12 mouse cellular contexts compared by ENCODE assay signal in genomic region chr13:35500891-35501290, GRCm38 (mm10).
A peak's percentile ranks its signal among the peaks of the same experiment; 100 is the strongest.
DNase-seq lines count a peak whose midpoint lies in the region; ATAC-seq and TF ChIP-seq lines count a peak whose summit lies in the region.
"Had no signal": no experiment of that assay in that cellular context is flagged by ENCODE, and none has a peak within 500 bp of the region (broad histone marks: within the 10 kb centered on the region; RNA-seq: fewer than 3 reads in every experiment).

No protein-coding gene starts in this region.

- H3K4me3 ChIP-seq in heart, adult 2 months: no peak overlapping the region
- no peak overlapping the region for H3K4me3 ChIP-seq in neural tube, embryonic 14.5 days (ENCODE audit: low read depth, low read length)
- H3K4me3 ChIP-seq: midbrain, embryonic 10.5 days; stomach, embryonic 15.5 days had no signal

- intact Hi-C loops in heart, adult 2 months (cut with DNase I): loop anchor here (10.0 kb wide), 1 partner anchor 116 kb away; no protein-coding TSS in a partner anchor

- peak; percentile 69 for ATAC-seq in frontal cortex, adult (ENCODE audit: low TSS enrichment)
- ATAC-seq in neural tube, embryonic 14.5 days (ENCODE audit: low read depth): no peak

- no peaks in the 10 kb centered on the region for H3K4me1 ChIP-seq in heart, adult 2 months (ENCODE audit: control insufficient read depth, insufficient read depth, low read length)
- peaks cover 12% of the 10 kb centered on the region; the same call in 1 of the 2 replicates for H3K4me1 ChIP-seq in neural tube, embryonic 14.5 days (ENCODE audit: control insufficient read depth, insufficient read depth, low read length)
- H3K4me1 ChIP-seq: stomach, embryonic 15.5 days had no signal

- 84% methylated on average over 5 of the region's 5 CpGs for WGBS in heart, adult 2 months
- WGBS in neural tube, embryonic 14.5 days: 38% methylated on average over 5 of the region's 5 CpGs

- H3K36me3 ChIP-seq in heart, adult 2 months (ENCODE audit: control insufficient read depth, insufficient read depth, low read length): no peaks in the 10 kb centered on the region
- no peaks in the 10 kb centered on the region for H3K36me3 ChIP-seq in neural tube, embryonic 14.5 days (ENCODE audit: control insufficient read depth, insufficient read depth, low read length)
- H3K36me3 ChIP-seq: midbrain, embryonic 10.5 days; stomach, embryonic 15.5 days had no signal

- H3K79me2 ChIP-seq in heart, adult 2 months (replicated peaks; ENCODE audit: control insufficient read depth, insufficient read depth, low read length): no peaks in the 10 kb centered on the region

- no peak for TF ChIP-seq EP300 in heart, adult 2 months (IDR thresholded peaks at IDR 0.05; ENCODE audit: insufficient read depth, low read depth, low read length)

- DNase-seq in heart, adult 11 months: peak; percentile 85
- no peak for DNase-seq in heart, adult 2 months
- peak; percentile 31 to 38 for DNase-seq in cerebellum, postnatal 25 days
- DNase-seq in spleen, postnatal 36 days (ENCODE audit: low spot score in 2 of 2): no peak
- DNase-seq in thymus, postnatal 4 days: no peak
- DNase-seq in kidney, postnatal 4 days: no peak
- DNase-seq: adrenal gland, postnatal 36 days; gastrocnemius, postnatal 25 days had no signal

- no peaks in the 10 kb centered on the region for H3K9me3 ChIP-seq in neural tube, embryonic 14.5 days (ENCODE audit: control insufficient read depth, low read length)
- H3K9me3 ChIP-seq: midbrain, embryonic 10.5 days; stomach, embryonic 15.5 days had no signal

- no peak for TF ChIP-seq CTCF in heart, adult 2 months (IDR thresholded peaks at IDR 0.05)

- no peak overlapping the region for H3K27ac ChIP-seq in heart, adult 2 months
- H3K27ac ChIP-seq in neural tube, embryonic 14.5 days (ENCODE audit: low read depth, low read length): peak overlapping the region; percentile 22; the same call in 1 of the 2 replicates
- H3K27ac ChIP-seq: midbrain, embryonic 10.5 days; stomach, embryonic 15.5 days had no signal

- no peak overlapping the region for H3K9ac ChIP-seq in heart, adult 2 months (ENCODE audit: low read depth, low read length)
- no peak overlapping the region for H3K9ac ChIP-seq in neural tube, embryonic 14.5 days (replicated peaks; ENCODE audit: low read depth, low read length)
- H3K9ac ChIP-seq: stomach, embryonic 15.5 days had no signal

- H3K4me2 ChIP-seq in neural tube, embryonic 14.5 days (ENCODE audit: low read depth, low read length): no peak overlapping the region
- H3K4me2 ChIP-seq: stomach, embryonic 15.5 days had no signal

- TF ChIP-seq POLR2A in heart, adult 2 months (IDR thresholded peaks at IDR 0.05; ENCODE audit: insufficient read depth, low read depth, low read length): no peak

- no peaks in the 10 kb centered on the region for H3K27me3 ChIP-seq in heart, adult 2 months (ENCODE audit: control insufficient read depth, insufficient read depth, low read length)
- H3K27me3 ChIP-seq in neural tube, embryonic 14.5 days (ENCODE audit: control insufficient read depth, insufficient read depth, low read length): no peaks in the 10 kb centered on the region
- H3K27me3 ChIP-seq: stomach, embryonic 15.5 days had no signal

Comparison
In these comparisons a context has a peak if more than half of its experiments do, and no peak if none do; other contexts are left out.
1. DNase-seq: peak in heart, adult 11 months (single experiment) and cerebellum, postnatal 25 days (2 of 2); none in heart, adult 2 months (0 of 2), spleen, postnatal 36 days (0 of 2), thymus, postnatal 4 days (single experiment) and kidney, postnatal 4 days (0 of 2).